Mouse (Mus musculus): ENCODE measurements around the gene Apobr. TPM values are rescaled to one million over a fixed set of nuclear protein-coding genes. Genes with fewer than 3 reads are reported as not detected.

The Apobr gene
- polyA plus RNA-seq, 2 experiments = 1.0 to 1.1 TPM

DNA sequence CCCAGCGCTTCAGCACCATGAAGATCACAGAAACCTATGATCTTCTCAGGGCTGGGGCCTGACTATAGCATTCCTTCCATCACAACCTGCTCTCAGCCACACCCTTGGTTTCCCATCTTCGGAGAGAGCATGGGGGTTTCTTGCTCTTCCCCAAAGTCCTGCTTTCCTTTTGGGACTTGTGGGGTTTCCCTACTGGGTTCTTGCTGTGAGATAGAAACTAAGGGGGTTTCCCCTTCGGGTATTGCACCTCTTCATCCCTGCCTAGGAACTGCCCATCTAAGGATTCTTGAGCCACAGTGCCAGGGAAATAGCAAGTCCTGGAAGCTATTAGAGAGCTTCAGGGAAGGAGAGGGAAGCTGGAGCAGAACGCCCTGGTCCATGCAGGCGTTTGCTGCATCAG is 11.1 kb downstream of the Apobr start:
- ATAC-seq (ENCODE audit: low FRiP score, low read depth) (no peak), DNase-seq (ENCODE audit: low spot score) (no peak)
- no peaks in the 10 kb centered on the region for H3K27me3 ChIP-seq (ENCODE audit: control insufficient read depth, insufficient read depth, low read length)
- no peak overlapping the region for H3K4me2 ChIP-seq (replicated peaks; ENCODE audit: low read depth, low read length, severe bottlenecking)
- no peak overlapping the region for H3K27ac ChIP-seq (replicated peaks; ENCODE audit: low read depth, low read length)
- H3K4me1 ChIP-seq (ENCODE audit: control insufficient read depth, insufficient read depth, low read length) = no peaks in the 10 kb centered on the region
- H3K9ac ChIP-seq (ENCODE audit: low read depth, low read length, severe bottlenecking) = no peak overlapping the region
- WGBS = 72% methylated on average over 5 of the region's 5 CpGs
- H3K36me3 ChIP-seq (ENCODE audit: control insufficient read depth, insufficient read depth, low read length) = no peaks in the 10 kb centered on the region
- no peaks in the 10 kb centered on the region for H3K9me3 ChIP-seq (ENCODE audit: control insufficient read depth, low read length)
- no peak for TF ChIP-seq POLR2A (IDR thresholded peaks at IDR 0.05; ENCODE audit: borderline replicate concordance, extremely low read depth, insufficient read depth, insufficient read length)
- no peak overlapping the region for H3K4me3 ChIP-seq (replicated peaks; ENCODE audit: low read length)

DNA sequence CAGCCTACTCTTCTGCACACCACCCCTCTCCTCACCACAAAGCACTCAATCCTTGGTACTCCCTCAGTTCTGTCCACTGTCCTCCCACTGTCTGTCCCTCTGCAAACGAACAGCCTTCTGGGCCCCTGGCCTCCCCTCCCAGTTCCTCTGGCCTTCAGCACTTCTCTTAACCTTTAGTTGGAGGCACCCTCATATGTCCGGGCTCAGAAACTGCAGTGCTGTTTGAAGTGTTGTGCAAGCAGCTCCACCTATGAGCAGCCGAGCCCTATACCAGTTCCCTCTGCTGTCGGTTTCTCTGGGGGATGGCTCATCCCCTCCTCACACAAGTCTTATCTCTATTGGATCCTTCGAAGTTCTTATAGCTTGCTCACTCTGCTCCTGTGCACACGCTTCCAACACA is 11.7 kb downstream of the Apobr start:
- ATAC-seq (ENCODE audit: low FRiP score, low read depth) = no peak
- no peaks in the 10 kb centered on the region for H3K9me3 ChIP-seq (ENCODE audit: control insufficient read depth, low read length)
- no peak for TF ChIP-seq POLR2A (IDR thresholded peaks at IDR 0.05; ENCODE audit: borderline replicate concordance, extremely low read depth, insufficient read depth, insufficient read length)
- H3K4me2 ChIP-seq (replicated peaks; ENCODE audit: low read depth, low read length, severe bottlenecking) = no peak overlapping the region
- H3K4me1 ChIP-seq (ENCODE audit: control insufficient read depth, insufficient read depth, low read length) = no peaks in the 10 kb centered on the region
- no peak overlapping the region for H3K9ac ChIP-seq (ENCODE audit: low read depth, low read length, severe bottlenecking)
- no peak overlapping the region for H3K4me3 ChIP-seq (replicated peaks; ENCODE audit: low read length)
- no peak overlapping the region for H3K27ac ChIP-seq (replicated peaks; ENCODE audit: low read depth, low read length)
- 62% methylated on average over 6 of the region's 6 CpGs for WGBS
- H3K27me3 ChIP-seq (ENCODE audit: control insufficient read depth, insufficient read depth, low read length) = no peaks in the 10 kb centered on the region
- H3K36me3 ChIP-seq (ENCODE audit: control insufficient read depth, insufficient read depth, low read length) = no peaks in the 10 kb centered on the region
- DNase-seq (ENCODE audit: low spot score) = no peak

DNA sequence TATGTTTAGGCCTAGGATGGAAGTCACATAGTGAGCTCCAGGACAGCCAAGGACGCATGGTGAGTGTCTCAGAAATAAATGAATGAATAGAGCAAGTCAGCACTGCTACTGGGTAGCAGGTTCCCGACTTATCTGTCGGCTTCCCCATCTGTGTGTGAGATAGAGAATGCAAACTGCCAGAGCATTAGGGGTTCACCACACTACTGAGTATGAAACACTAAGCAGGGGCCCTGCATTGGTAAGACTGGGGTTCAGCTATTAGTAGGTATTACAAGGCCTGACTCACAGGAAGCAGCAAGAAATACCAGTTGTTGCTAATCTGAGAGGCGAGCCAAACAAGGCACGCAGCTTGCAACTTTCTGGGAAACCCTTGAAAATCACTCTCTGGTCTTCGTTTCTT is 14.2 kb downstream of the Apobr start:
- no peak for TF ChIP-seq POLR2A (IDR thresholded peaks at IDR 0.05; ENCODE audit: borderline replicate concordance, extremely low read depth, insufficient read depth, insufficient read length)
- no peak overlapping the region for H3K4me3 ChIP-seq (replicated peaks; ENCODE audit: low read length)
- DNase-seq (ENCODE audit: low spot score) (no peak), ATAC-seq (ENCODE audit: low FRiP score, low read depth) (no peak)
- H3K27ac ChIP-seq (replicated peaks; ENCODE audit: low read depth, low read length) = no peak overlapping the region
- no peaks in the 10 kb centered on the region for H3K27me3 ChIP-seq (ENCODE audit: control insufficient read depth, insufficient read depth, low read length)
- H3K4me2 ChIP-seq (replicated peaks; ENCODE audit: low read depth, low read length, severe bottlenecking) = no peak overlapping the region
- no peaks in the 10 kb centered on the region for H3K9me3 ChIP-seq (ENCODE audit: control insufficient read depth, low read length)
- no peak overlapping the region for H3K9ac ChIP-seq (ENCODE audit: low read depth, low read length, severe bottlenecking)
- H3K4me1 ChIP-seq (ENCODE audit: control insufficient read depth, insufficient read depth, low read length) = no peaks in the 10 kb centered on the region
- no peaks in the 10 kb centered on the region for H3K36me3 ChIP-seq (ENCODE audit: control insufficient read depth, insufficient read depth, low read length)
- 90% methylated on average over 6 of the region's 6 CpGs for WGBS

DNA sequence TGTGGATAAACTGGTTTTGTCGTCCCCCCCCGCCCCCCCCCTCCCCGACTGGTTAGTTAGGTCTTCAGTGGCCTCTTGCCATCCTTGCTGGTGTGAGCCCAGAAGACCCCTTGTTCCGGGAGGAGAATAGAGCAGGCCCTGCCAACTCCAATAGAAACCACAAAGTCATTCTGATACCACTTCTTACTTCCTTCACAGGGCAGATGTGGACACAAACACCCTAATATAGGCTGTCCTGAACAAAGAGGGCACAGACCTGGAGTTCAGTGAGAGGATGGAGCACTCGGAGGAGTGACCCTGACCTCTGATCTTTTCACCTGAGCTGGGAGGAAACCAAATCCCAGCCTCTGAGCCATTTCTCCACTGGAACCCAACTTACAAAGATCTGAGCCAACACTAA is 17.2 kb downstream of the Apobr start:
- no peak overlapping the region for H3K4me2 ChIP-seq (replicated peaks; ENCODE audit: low read depth, low read length, severe bottlenecking)
- no peaks in the 10 kb centered on the region for H3K36me3 ChIP-seq (ENCODE audit: control insufficient read depth, insufficient read depth, low read length)
- no peak for TF ChIP-seq POLR2A (IDR thresholded peaks at IDR 0.05; ENCODE audit: borderline replicate concordance, extremely low read depth, insufficient read depth, insufficient read length)
- no peak overlapping the region for H3K27ac ChIP-seq (replicated peaks; ENCODE audit: low read depth, low read length)
- WGBS = 48% methylated on average over 4 of the region's 5 CpGs
- H3K9ac ChIP-seq (ENCODE audit: low read depth, low read length, severe bottlenecking) = no peak overlapping the region
- H3K4me3 ChIP-seq (replicated peaks; ENCODE audit: low read length) = no peak overlapping the region
- DNase-seq (ENCODE audit: low spot score) = no peak
- H3K27me3 ChIP-seq (ENCODE audit: control insufficient read depth, insufficient read depth, low read length) = no peaks in the 10 kb centered on the region
- no peaks in the 10 kb centered on the region for H3K9me3 ChIP-seq (ENCODE audit: control insufficient read depth, low read length)
- no peak for ATAC-seq (ENCODE audit: low FRiP score, low read depth)
- H3K4me1 ChIP-seq (ENCODE audit: control insufficient read depth, insufficient read depth, low read length) = no peaks in the 10 kb centered on the region

DNA sequence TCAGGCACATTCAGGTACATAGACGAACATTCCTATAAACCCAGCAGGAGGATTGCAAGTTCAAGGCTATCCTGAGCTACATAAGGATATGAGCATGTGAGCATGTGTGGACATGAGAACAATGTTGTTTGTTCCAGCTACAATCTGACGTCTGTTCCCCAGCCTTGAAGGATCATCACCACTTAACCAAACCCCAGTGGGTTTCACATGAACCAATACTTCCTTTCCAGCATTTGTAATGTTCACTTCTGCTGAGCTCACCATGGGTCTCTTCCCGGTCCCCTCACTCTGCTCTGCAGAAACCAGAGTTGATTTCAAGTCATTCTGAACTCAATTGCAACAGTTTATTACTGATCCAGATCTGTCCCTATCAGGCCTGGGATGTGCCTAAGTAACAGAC is 17.9 kb downstream of the Apobr start:
- Histone ChIP-seq H3K27ac (replicated peaks; ENCODE audit: low read depth, low read length) (no peak overlapping the region), H3K36me3 (ENCODE audit: control insufficient read depth, insufficient read depth, low read length) (no peaks in the 10 kb centered on the region), H3K4me3 (replicated peaks; ENCODE audit: low read length) (no peak overlapping the region), H3K4me2 (replicated peaks; ENCODE audit: low read depth, low read length, severe bottlenecking) (no peak overlapping the region), H3K9me3 (ENCODE audit: control insufficient read depth, low read length) (no peaks in the 10 kb centered on the region), H3K27me3 (ENCODE audit: control insufficient read depth, insufficient read depth, low read length) (no peaks in the 10 kb centered on the region), H3K9ac (ENCODE audit: low read depth, low read length, severe bottlenecking) (no peak overlapping the region), H3K4me1 (ENCODE audit: control insufficient read depth, insufficient read depth, low read length) (no peaks in the 10 kb centered on the region)
- DNase-seq (ENCODE audit: low spot score) = no peak
- TF ChIP-seq POLR2A (IDR thresholded peaks at IDR 0.05; ENCODE audit: borderline replicate concordance, extremely low read depth, insufficient read depth, insufficient read length) = no peak
- WGBS = 75% methylated on average over 3 of the region's 3 CpGs
- ATAC-seq (ENCODE audit: low FRiP score, low read depth) = no peak

DNA sequence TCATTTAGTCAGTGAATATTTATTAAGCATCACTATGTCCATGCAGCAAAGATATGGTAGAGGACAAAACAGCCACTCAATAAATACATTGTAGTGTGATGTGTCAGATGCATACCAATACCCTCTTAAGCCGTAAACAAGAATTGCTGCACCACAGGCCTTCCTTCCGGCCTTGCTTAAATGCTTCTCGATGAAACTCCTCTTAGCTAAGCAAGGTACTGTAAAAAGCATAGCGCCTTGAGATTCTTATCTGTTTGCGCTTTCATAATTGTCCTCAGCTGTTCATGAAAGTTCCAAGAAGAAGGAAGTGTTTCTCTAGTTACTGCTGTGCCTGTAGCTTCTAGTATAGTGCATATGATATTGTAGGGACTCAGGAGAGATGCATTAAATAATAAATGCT is 21.9 kb downstream of the Apobr start:
- Histone ChIP-seq H3K9me3 (ENCODE audit: control insufficient read depth, low read length) (no peaks in the 10 kb centered on the region), H3K36me3 (ENCODE audit: control insufficient read depth, insufficient read depth, low read length) (no peaks in the 10 kb centered on the region), H3K4me3 (replicated peaks; ENCODE audit: low read length) (no peak overlapping the region), H3K4me2 (replicated peaks; ENCODE audit: low read depth, low read length, severe bottlenecking) (no peak overlapping the region), H3K27ac (replicated peaks; ENCODE audit: low read depth, low read length) (no peak overlapping the region), H3K27me3 (ENCODE audit: control insufficient read depth, insufficient read depth, low read length) (no peaks in the 10 kb centered on the region), H3K4me1 (ENCODE audit: control insufficient read depth, insufficient read depth, low read length) (no peaks in the 10 kb centered on the region), H3K9ac (ENCODE audit: low read depth, low read length, severe bottlenecking) (no peak overlapping the region)
- no peak for ATAC-seq (ENCODE audit: low FRiP score, low read depth)
- WGBS = 73% methylated on average over 5 of the region's 5 CpGs
- no peak for TF ChIP-seq POLR2A (IDR thresholded peaks at IDR 0.05; ENCODE audit: borderline replicate concordance, extremely low read depth, insufficient read depth, insufficient read length)
- DNase-seq (ENCODE audit: low spot score) = no peak

Measured in limb, embryonic 14.5 days (tissue).